Mouse (Mus musculus) CH12.LX (cell line): ENCODE measurements around the gene Atxn7l1. TPM values are rescaled to one million over a fixed set of nuclear protein-coding genes. Genes with fewer than 3 reads are reported as not detected.

Source experiments
- DNase-seq: peaks from one replicate; pipeline ENCODE4 v3.0.0-alpha.2; 2013; ENCODE audit errors: extremely low read depth
- H3K27ac ChIP-seq: 2 replicates; pipeline ENCODE4 v1.5.1; 2012; ENCODE audit warnings: low read depth, mild to moderate bottlenecking, control low read depth, moderate library complexity; ENCODE audit not compliant: insufficient read depth
- H3K27me3 ChIP-seq: replicated peaks from 2 replicates; pipeline ENCODE3; 2012; ENCODE audit warnings: inconsistent platforms
- H3K36me3 ChIP-seq, 2 experiments: replicated peaks in 1 of 2; 2 replicates each; pipeline versions ENCODE3 to v1.6.1; 2012; ENCODE audit warnings: inconsistent platforms in 1 of 2, low read length in 1 of 2, mild to moderate bottlenecking in 1 of 2, mixed read lengths in 1 of 2, moderate library complexity in 1 of 2; ENCODE audit not compliant: control insufficient read depth in 1 of 2, insufficient read depth in 1 of 2
- H3K4me1 ChIP-seq, 2 experiments: 2 replicates each; pipeline ENCODE4 v1.6.1; 2012; ENCODE audit warnings: inconsistent platforms in 1 of 2, moderate library complexity in 1 of 2; ENCODE audit not compliant: insufficient read depth in 2 of 2, control insufficient read depth in 1 of 2
- H3K4me2 ChIP-seq: 2 replicates; pipeline ENCODE4 v1.6.1; 2012; ENCODE audit warnings: low read depth, mild to moderate bottlenecking, control low read depth; ENCODE audit not compliant: poor library complexity, insufficient read depth, severe bottlenecking
- H3K4me3 ChIP-seq, 3 experiments: fragments of 150-350 bp in 1 of 3; sonication (generic) in 1 of 3; replicated peaks in 1 of 3; 2 replicates each; pipeline versions ENCODE3 to v1.5.1; 2011 to 2012; ENCODE audit warnings: low read depth in 2 of 3, low read length in 2 of 3, mild to moderate bottlenecking in 2 of 3, moderate library complexity in 2 of 3, control low read depth in 1 of 3, improper control_type of control experiment in 1 of 3, inconsistent platforms in 1 of 3, mixed read lengths in 1 of 3; ENCODE audit not compliant: poor library complexity in 1 of 3
- H3K79me2 ChIP-seq: replicated peaks from 2 replicates; pipeline ENCODE4 v1.6.1; 2012; ENCODE audit warnings: mild to moderate bottlenecking, moderate library complexity; ENCODE audit not compliant: control insufficient read depth, poor library complexity, insufficient read depth, severe bottlenecking; ENCODE audit errors: extremely low read depth
- H3K9ac ChIP-seq: 2 replicates; pipeline ENCODE4 v1.6.1; 2012; ENCODE audit warnings: low read depth, mild to moderate bottlenecking, control low read depth, moderate library complexity; ENCODE audit not compliant: insufficient read depth
- H3K9me3 ChIP-seq: replicated peaks from 2 replicates; pipeline ENCODE3; 2012; ENCODE audit warnings: low read length, inconsistent platforms, mixed read lengths
- CHD1 ChIP-seq: IDR thresholded peaks from 2 replicates; pipeline ENCODE4 v1.6.1; 2012; ENCODE audit warnings: low read depth, low read length, improper control_type of control experiment, inconsistent platforms
- CTCF ChIP-seq, 2 experiments: IDR thresholded peaks in 1 of 2; conservative IDR thresholded peaks in 1 of 2; 2 replicates each; pipeline ENCODE4 v1.5.1; 2011 to 2012; ENCODE audit warnings: low read depth in 2 of 2, low read length in 2 of 2, improper control_type of control experiment in 1 of 2, inconsistent platforms in 1 of 2, mild to moderate bottlenecking in 1 of 2, moderate library complexity in 1 of 2
- E2F4 ChIP-seq: IDR thresholded peaks from 2 replicates; pipeline ENCODE4 v1.6.1; 2011; ENCODE audit warnings: low read depth, low read length, improper control_type of control experiment; ENCODE audit not compliant: insufficient replicate concordance
- ELF1 ChIP-seq: IDR thresholded peaks from 2 replicates; pipeline ENCODE4 v1.6.1; 2014; ENCODE audit warnings: low read depth, mild to moderate bottlenecking, inconsistent platforms, low read length, improper control_type of control experiment
- HCFC1 ChIP-seq: IDR thresholded peaks from 2 replicates; pipeline ENCODE4 v1.6.1; 2012; ENCODE audit warnings: low read depth, mild to moderate bottlenecking, inconsistent platforms, low read length, improper control_type of control experiment
- JUN ChIP-seq: IDR thresholded peaks from 2 replicates; pipeline ENCODE4 v1.6.1; 2011; ENCODE audit warnings: low read depth, mild to moderate bottlenecking, low read length, improper control_type of control experiment, moderate library complexity; ENCODE audit not compliant: insufficient read depth
- MAX ChIP-seq: IDR thresholded peaks from 2 replicates; pipeline ENCODE4 v1.6.1; 2011; ENCODE audit warnings: low read length, improper control_type of control experiment
- MEF2A ChIP-seq: IDR thresholded peaks from 2 replicates; pipeline ENCODE4 v1.6.1; 2014; ENCODE audit warnings: low read depth, mild to moderate bottlenecking, inconsistent platforms, low read length, improper control_type of control experiment, borderline replicate concordance
- MXI1 ChIP-seq: IDR thresholded peaks from 2 replicates; pipeline ENCODE4 v1.6.1; 2011; ENCODE audit warnings: mild to moderate bottlenecking, low read depth, low read length, improper control_type of control experiment
- NELFE ChIP-seq: IDR thresholded peaks from 2 replicates; pipeline ENCODE4 v1.6.1; 2011; ENCODE audit warnings: low read depth, low read length, improper control_type of control experiment
- NRF1 ChIP-seq: IDR thresholded peaks from 2 replicates; pipeline ENCODE4 v1.6.1; 2014; ENCODE audit warnings: low read depth, mild to moderate bottlenecking, inconsistent platforms, low read length, improper control_type of control experiment, moderate library complexity
- PAX5 ChIP-seq: IDR thresholded peaks from 2 replicates; pipeline ENCODE4 v1.6.1; 2012; ENCODE audit warnings: low read length, inconsistent platforms, mixed read lengths
- POLR2A ChIP-seq: IDR thresholded peaks from 2 replicates; pipeline ENCODE4 v1.6.1; 2011; ENCODE audit warnings: low read depth, mild to moderate bottlenecking, improper control_type of control experiment, low read length
- TBP ChIP-seq: conservative IDR thresholded peaks from 2 replicates; pipeline ENCODE4 v1.6.1; 2011; ENCODE audit warnings: low read depth, low read length, improper control_type of control experiment
- USF1 ChIP-seq: IDR thresholded peaks from 2 replicates; pipeline ENCODE4 v1.6.1; 2014; ENCODE audit warnings: low read depth, mild to moderate bottlenecking, inconsistent platforms, low read length, improper control_type of control experiment
- USF2 ChIP-seq: conservative IDR thresholded peaks from 2 replicates; pipeline ENCODE4 v1.6.1; 2011; ENCODE audit warnings: low read depth, low read length, improper control_type of control experiment
- ZMIZ1 ChIP-seq: IDR thresholded peaks from 2 replicates; pipeline ENCODE4 v1.6.1; 2012; ENCODE audit warnings: low read depth, mild to moderate bottlenecking, inconsistent platforms, low read length, improper control_type of control experiment
- dilution Hi-C: fragments of 300-500 bp; cut with MboI; formaldehyde crosslinking; loops from 2 replicates; pipeline ENCODE4 v1.14.3; 2020; ENCODE audit warnings: low sequenced_read_pairs; ENCODE audit not compliant: extremely low pct_unique_long_range_greater_than_20kb, extremely low pct_ligation_motif_present
- in situ Hi-C: fragments of 300-500 bp; cut with MboI; formaldehyde crosslinking; loops from 3 replicates; pipeline ENCODE4 v1.14.3; 2019; ENCODE audit warnings: low sequenced_read_pairs, low pct_ligation_motif_present, low pct_unique_long_range_greater_than_20kb, mixed read lengths
- polyA plus RNA-seq: library from polyadenylated mRNA; unstranded; fragments of >175 nt; gene quantifications from 2 replicates; pipeline ENCODE4 v1.2.1, GENCODE M21; 2012; ENCODE audit warnings: low read depth; ENCODE audit not compliant: insufficient read length
- total RNA-seq, 2 experiments: library from RNA; depleted of rRNA; stranded (reverse); fragments of 300-350 nt in 1 of 2; fragments of >200 nt in 1 of 2; gene quantifications; 2 replicates each; pipeline ENCODE4 v1.2.3; 2012 to 2014

The Atxn7l1 gene
- total and polyA plus RNA-seq, 3 experiments, result 8.6 to 55.7 (median 9.0) TPM

- Histone ChIP-seq H3K4me3 (no peak overlapping the region), H3K27ac (no peak overlapping the region), H3K9me3 (no peaks in the 10 kb centered on the region), H3K4me1 (peaks cover 4 to 61% of the 10 kb centered on the region in 2 experiments; a peak in 3 of 4 replicates), H3K9ac (no peak overlapping the region), H3K4me2 (no peak overlapping the region), H3K27me3 (no peaks in the 10 kb centered on the region), H3K36me3 (peaks cover 0 to 66% of the 10 kb centered on the region in 2 experiments), H3K79me2 (peaks cover 51% of the 10 kb centered on the region)
- no peak for TF ChIP-seq MAX
- TF ChIP-seq ELF1, result no peak
- no peak for TF ChIP-seq CTCF (conservative IDR thresholded peaks at IDR 0.05 in 1 of 2, IDR thresholded peaks at IDR 0.05 in 1 of 2; ENCODE audit: low read depth in 2 of 2, low read length in 2 of 2)
- no peak for TF ChIP-seq CHD1
- in situ Hi-C loops, result no loop called here
- dilution Hi-C loops, result no loop called here
- no peak for DNase-seq
Measured at GRCm38 (mm10) chr12:33190633-33191032, 43.1 kb downstream of the Atxn7l1 start.

GRCm38 (mm10) chr12:33193408-33193901, 46.0 kb downstream of the Atxn7l1 start:
- peaks cover 4 to 40% of the 10 kb centered on the region in 2 experiments; a peak in 3 of 4 replicates for H3K4me1 ChIP-seq
- TF ChIP-seq TBP (no peak), MXI1 (peak; percentile 79)
- no peak overlapping the region for H3K4me2 ChIP-seq
- H3K4me3 ChIP-seq, result no peak overlapping the region
- in situ Hi-C loops, result no loop called here
- peaks cover 3% of the 10 kb centered on the region for H3K9me3 ChIP-seq
- no peak overlapping the region for H3K9ac ChIP-seq
- H3K36me3 ChIP-seq, result peaks cover 2 to 76% of the 10 kb centered on the region in 2 experiments
- dilution Hi-C loops, result no loop called here
- H3K27ac ChIP-seq, result no peak overlapping the region
- peaks cover 44% of the 10 kb centered on the region for H3K79me2 ChIP-seq
- DNase-seq, result no peak
- no peaks in the 10 kb centered on the region for H3K27me3 ChIP-seq

GRCm38 (mm10) chr12:33195175-33195574, 47.7 kb downstream of the Atxn7l1 start:
- Histone ChIP-seq H3K4me3 (no peak overlapping the region), H3K4me2 (no peak overlapping the region), H3K27me3 (no peaks in the 10 kb centered on the region), H3K4me1 (peaks cover 4 to 37% of the 10 kb centered on the region in 2 experiments; a peak in 3 of 4 replicates), H3K9ac (no peak overlapping the region), H3K36me3 (peaks cover 8 to 74% of the 10 kb centered on the region in 2 experiments), H3K9me3 (peaks cover 3% of the 10 kb centered on the region), H3K79me2 (peaks cover 34% of the 10 kb centered on the region), H3K27ac (no peak overlapping the region)
- in situ Hi-C loops, result no loop called here
- TF ChIP-seq JUN (no peak), HCFC1 (no peak), NRF1 (no peak), E2F4 (no peak), MEF2A (no peak), CHD1 (no peak), ZMIZ1 (no peak), USF1 (no peak), POLR2A (no peak), USF2 (no peak), PAX5 (no peak), MXI1 (no peak), NELFE (no peak)
- DNase-seq, result no peak
- dilution Hi-C loops, result no loop called here
